Mouse (Mus musculus) erythroblast, embryonic 14.5 days (primary cell): Measurements from ENCODE around the gene Bbs7.

Source experiments
- GATA1 ChIP-seq: IDR thresholded peaks from 2 replicates; pipeline ENCODE4 v1.6.1; 2012; ENCODE audit warnings: low read length, inconsistent platforms, mixed read lengths
- TAL1 ChIP-seq: IDR thresholded peaks from 3 replicates; pipeline ENCODE4 v1.6.1; 2012; ENCODE audit warnings: low read length, inconsistent platforms, mixed read lengths

GRCm38 (mm10) chr3:36643354-36643753, 30.1 kb upstream of the Bbs7 start:
- TF ChIP-seq GATA1 (no peak), TAL1 (no peak)
